Mouse (Mus musculus): ENCODE data around the gene Olfr1420.
"Not testable (repeated sequence)": the region's sequence is repeated elsewhere in the genome, so short reads cannot be mapped to it uniquely, and the experiment has no call there.

Olfr1420 gene

GRCm38 (mm10) chr19:11886265-11886664 lies at the start of gene Olfr1420:
TSS of gene Olfr1420 (plus strand) at chr19:11886565.
- DNase-seq (ENCODE audit: low read depth): no peak

- no peak for DNase-seq (ENCODE audit: low read depth)
Observed at GRCm38 (mm10) chr19:11839119-11839518, 47.2 kb upstream of the Olfr1420 start, which contains the start of gene Olfr1417. TSS of gene Olfr1417 (minus strand) at chr19:11839219.

DNA sequence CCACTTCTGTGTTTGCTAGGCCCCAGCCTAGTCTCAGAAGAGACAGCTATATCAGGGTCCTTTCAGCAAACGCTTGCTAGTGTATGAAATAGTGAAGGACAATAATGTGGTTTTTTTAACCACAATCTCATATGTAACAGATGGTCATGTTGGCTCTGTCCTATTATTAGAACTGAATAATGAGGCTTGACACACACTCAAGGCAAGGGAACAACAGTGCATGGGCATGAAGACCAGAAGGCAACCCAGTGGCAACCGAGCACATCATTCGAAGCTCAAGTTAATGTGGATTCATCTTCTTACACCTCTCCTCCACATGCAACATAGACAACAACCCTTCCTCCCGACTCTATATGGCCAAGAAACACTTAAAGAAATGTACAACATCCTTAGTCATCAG lies 40.0 kb upstream of the Olfr1420 start:
- DNase-seq (ENCODE audit: low read depth): no peak

DNA sequence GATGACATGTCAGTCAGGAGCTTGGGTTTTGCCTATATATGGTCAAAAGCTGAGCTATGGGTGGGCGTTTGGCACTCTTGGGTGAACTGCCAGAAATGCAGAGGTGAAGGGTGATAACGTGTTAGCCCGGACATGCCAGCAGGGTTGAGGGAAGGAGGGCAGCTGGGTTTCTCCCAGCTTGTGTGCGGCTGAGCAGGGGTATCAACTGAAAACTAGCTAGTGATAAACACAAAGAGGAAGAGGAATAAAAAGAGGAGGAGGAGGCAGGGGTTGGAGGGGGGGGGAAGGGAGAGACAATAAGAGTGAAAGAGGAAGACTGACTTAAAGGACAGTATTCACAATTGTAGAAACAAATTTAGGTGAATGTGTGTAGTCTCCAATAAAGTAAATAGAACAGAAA lies 33.7 kb upstream of the Olfr1420 start:
- DNase-seq (ENCODE audit: low read depth): no peak

GRCm38 (mm10) chr19:11854821-11855220 lies 31.5 kb upstream of the Olfr1420 start:
- no peak for DNase-seq (ENCODE audit: low read depth)

DNA sequence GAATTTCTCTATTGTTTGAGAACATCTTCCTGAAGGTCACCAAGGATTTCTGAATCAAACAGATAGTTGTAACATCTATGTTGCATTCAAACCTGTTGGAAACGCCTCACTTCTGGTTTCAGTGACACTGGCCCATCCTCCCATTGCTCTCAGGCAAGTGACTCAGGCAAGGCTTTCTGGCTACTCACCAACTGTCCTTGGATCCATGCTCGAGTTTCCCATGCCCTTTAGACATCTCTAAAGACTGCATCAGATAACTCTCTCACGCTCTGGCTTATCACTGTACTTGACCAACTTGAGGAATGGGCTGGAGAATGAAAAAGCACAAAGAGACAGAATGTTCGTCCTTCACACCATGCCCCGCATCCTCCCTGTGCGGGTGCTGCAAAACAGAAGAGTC lies 29.9 kb upstream of the Olfr1420 start:
- DNase-seq (ENCODE audit: low read depth): no peak

- DNase-seq (ENCODE audit: low read depth): no peak
Observed at GRCm38 (mm10) chr19:11860966-11861365, 25.4 kb upstream of the Olfr1420 start, which contains the start of gene Olfr1418. TSS of gene Olfr1418 (minus strand) at chr19:11861066.

- no peak for DNase-seq (ENCODE audit: low read depth)
Observed at GRCm38 (mm10) chr19:11867837-11868236, 18.5 kb upstream of the Olfr1420 start.

DNA sequence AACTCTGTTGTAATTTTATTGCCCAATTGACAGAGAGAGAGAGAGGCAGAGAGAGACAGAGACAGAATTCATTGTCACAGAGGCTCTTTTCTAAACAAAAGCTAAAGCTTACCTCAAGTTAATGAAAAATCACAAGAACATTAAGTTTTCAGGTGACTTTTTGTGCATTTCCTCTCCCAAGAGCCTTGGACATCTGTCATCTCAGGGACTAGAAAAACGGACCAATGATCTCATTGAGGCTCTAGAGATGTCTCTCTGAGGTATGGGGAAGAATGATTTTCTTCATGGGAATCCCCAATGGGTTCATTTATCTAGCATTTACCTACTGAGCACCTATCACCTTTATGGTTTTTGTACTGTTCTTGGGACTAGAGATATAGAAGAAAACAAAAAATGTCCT lies 11.4 kb upstream of the Olfr1420 start, which contains the start of gene Olfr1419:
TSS of gene Olfr1419 (minus strand) at position 101 of the 400 bp plus-strand sequence.
- no peak for DNase-seq (ENCODE audit: low read depth)

DNA sequence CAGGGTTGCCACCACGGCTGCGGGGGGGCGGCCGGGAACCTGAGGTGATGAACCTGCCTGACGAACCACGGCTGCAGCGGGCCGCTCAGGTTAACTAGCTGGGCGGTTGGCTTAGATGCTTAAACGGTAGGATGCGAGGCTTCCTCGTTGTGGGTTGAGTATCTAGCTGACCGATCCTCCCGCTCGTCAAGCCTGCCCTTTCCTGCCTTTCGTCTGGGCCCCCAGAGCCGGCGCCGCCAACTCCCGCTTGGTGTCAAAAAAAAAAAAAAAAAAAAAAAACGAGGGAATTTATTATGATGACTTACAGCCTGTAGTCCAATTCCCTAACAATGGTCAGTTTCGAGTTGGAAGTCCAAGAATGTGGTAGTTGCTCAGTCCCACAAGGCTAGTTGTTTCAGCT lies 8.0 kb upstream of the Olfr1420 start:
- DNase-seq (ENCODE audit: low read depth): not testable (repeated sequence)

DNA sequence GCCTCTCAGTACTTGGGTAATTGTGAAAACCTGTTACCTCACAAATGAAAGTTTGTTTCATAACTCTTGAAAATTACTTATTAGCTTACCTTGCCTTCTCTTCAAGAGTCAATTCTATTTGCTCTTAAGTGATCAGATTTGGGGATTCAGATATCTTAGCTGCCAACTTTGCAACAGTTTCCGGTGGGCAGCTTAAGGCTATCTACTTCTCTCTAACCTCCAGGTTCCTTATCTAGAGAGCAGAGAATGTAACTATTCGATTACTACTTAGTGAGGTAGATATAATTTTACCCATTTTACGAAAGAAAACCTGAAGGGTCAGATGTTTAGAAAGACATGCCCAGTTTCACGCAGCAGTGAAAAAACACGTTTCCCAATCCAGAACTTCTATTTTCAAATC lies 24.7 kb downstream of the Olfr1420 start:
- DNase-seq (ENCODE audit: low read depth): no peak

- no peak for DNase-seq (ENCODE audit: low read depth)
Observed at GRCm38 (mm10) chr19:11911603-11912002, 25.2 kb downstream of the Olfr1420 start.

- peak; percentile 93 for DNase-seq (ENCODE audit: low read depth)
Observed at GRCm38 (mm10) chr19:11912037-11912532, 25.7 kb downstream of the Olfr1420 start, which contains the start of gene Patl1. TSS of gene Patl1 (plus strand) at chr19:11912399.

- DNase-seq (ENCODE audit: low read depth): no peak
Observed at GRCm38 (mm10) chr19:11912533-11913121, 26.3 kb downstream of the Olfr1420 start.

DNA sequence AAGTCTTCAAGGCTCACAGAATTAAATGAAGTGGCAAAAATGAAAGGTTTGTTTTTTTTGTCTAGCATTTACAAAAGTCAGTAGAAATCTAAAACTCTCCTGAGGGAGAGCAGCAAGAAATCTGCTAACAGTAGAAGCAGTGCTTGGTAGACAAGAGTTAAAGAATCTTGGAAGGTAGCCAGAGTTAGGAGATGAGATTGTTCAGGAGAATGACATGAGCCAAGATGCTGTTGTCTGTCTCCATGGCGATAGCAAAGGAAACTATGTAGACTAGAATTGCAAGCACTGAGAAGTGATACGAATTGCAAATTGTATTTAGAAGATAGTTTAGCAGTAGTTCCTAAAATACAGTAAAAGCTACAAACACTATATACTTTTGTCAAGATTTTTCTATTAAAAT lies 29.4 kb downstream of the Olfr1420 start:
- DNase-seq (ENCODE audit: low read depth): no peak

DNA sequence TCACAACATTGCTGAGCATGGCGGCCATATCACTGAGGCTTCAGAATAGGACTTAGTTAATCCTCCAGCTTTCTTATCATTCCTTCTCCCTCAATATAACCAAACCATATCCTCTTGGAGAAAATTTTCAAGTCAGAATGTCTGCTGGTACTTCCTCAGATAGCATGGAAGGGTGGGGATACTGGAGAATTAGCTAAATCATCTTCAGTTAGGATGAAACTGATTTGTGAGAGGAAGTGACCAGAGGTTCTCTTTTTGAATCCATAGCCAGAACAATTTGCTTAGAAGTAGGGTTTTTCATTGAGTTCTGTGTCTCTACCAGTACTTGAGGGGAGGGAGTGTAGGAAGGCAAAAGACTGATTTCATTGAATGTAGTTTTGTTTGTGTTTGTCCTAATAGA lies 35.7 kb downstream of the Olfr1420 start:
- no peak for DNase-seq (ENCODE audit: low read depth)

GRCm38 (mm10) chr19:11922515-11922914 lies 36.1 kb downstream of the Olfr1420 start:
- not testable (repeated sequence) for DNase-seq (ENCODE audit: low read depth)

GRCm38 (mm10) chr19:11926380-11926779 lies 40.0 kb downstream of the Olfr1420 start:
- no peak for DNase-seq (ENCODE audit: low read depth)

GRCm38 (mm10) chr19:11928025-11928748 lies 41.8 kb downstream of the Olfr1420 start:
- DNase-seq (ENCODE audit: low read depth): no peak

- not testable (repeated sequence) for DNase-seq (ENCODE audit: low read depth)
Observed at GRCm38 (mm10) chr19:11946460-11946859, 60.1 kb downstream of the Olfr1420 start.

Measured in fibroblast of lung, adult 2 months (primary cell).